Mouse (Mus musculus) adrenal gland, adult 18-20 months (tissue): ENCODE data around the gene Rgp1. TPM values are rescaled to one million over a fixed set of nuclear protein-coding genes. Genes with fewer than 3 reads are reported as not detected.
"Not testable (repeated sequence)": the region's sequence is repeated elsewhere in the genome, so short reads cannot be mapped to it uniquely, and the experiment has no call there.

Experiments used
- DNase-seq, 2 experiments: peaks; one replicate each; pipeline ENCODE4 v3.0.0; 2021 to 2022; ENCODE audit warnings: low spot score in 2 of 2
- long read RNA-seq, 2 experiments: library from polyadenylated mRNA; stranded (forward); transcript quantifications; one replicate each; pipeline ENCODE4 v2.0.0; 2021
- total RNA-seq, 2 experiments: library from RNA; stranded (reverse); gene quantifications; 1 replicate in 1 of 2; 2 replicates in 1 of 2; pipeline ENCODE4 v1.2.3; 2021

The Rgp1 gene
- 10 to 100 TPM; 40.7 to 48.7 TPM for total RNA-seq
- long read RNA-seq, experiment 1, partial matches to known transcripts: 1 of 2 reads
- long read RNA-seq, experiment 1, other reads (novel, unspliced or antisense): 1 of 2 reads
- long read RNA-seq, experiment 2, full-length matches to known transcripts: 1 of 6 reads
- long read RNA-seq, experiment 2, partial matches to known transcripts: 1 of 6 reads
- long read RNA-seq, experiment 2, other reads (novel, unspliced or antisense): 4 of 6 reads

DNA sequence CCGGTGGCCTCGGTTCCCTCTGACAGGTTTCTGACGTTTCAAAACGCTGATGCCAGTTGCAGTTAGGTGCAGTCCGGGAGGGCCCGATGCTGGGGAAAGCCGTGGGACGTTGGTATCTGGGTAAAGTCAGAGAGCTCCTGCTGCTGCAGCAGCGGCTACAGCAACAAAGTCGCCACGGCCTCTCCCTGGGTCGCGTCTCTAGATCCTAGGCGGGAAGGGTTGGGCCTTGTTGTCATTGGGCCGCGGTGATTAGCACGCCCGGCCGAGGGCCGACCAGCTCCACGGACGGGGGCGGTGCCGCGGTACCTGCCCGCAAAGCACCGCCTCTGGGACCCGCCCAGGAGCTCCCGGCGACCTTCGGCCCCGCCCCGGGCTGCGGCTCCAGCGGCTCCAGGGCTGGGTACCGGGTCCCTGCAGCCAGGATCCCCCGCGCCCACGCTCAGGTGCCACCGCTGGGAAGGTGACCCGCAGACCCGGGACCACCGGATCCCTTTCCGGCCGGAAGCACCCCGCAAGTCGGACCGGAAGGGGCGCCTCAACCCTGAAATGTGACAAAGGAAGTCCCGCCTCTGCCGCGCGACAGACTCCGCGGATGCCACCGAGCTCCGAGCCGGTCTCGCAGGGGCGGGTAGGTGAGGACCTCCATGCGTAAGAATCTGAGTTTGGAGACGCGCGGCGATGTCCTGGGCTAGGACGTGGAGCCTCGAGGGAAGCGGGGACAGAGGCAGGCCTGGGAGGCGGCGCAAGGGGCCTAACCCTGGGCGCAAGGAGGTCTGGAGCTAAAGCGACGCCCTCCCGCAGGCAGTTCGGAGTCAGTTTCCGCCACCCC is at the start of gene Rgp1, which contains the start of gene Gba2:
TSS of gene Rgp1 (plus strand) at position 340 of the 829 bp plus-strand sequence.
TSS of gene Gba2 (minus strand) at position 498 of the 829 bp plus-strand sequence.
- DNase-seq: peak; percentile 83 to 87

DNA sequence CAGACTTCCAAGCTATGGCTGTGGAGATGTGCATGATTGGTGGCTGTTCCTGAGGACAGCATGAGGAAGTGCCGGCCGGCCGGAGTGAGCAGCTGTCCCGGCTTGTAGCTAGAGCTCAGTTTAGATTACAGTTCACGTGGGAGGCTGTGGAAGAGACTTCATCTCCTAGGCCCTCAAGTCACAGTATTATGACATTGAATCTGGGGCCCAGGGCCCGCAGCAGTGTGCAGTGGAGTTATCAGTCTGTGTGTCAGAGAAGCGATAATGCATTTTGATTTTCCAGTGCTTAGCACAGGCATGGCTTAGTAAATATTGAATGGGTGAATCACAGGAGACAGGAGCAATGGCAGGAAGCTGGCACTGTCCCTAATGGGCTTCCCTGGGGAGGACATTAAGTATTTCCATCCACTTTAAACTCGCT is 48.4 kb upstream of the Rgp1 start:
- no peak for DNase-seq

DNA sequence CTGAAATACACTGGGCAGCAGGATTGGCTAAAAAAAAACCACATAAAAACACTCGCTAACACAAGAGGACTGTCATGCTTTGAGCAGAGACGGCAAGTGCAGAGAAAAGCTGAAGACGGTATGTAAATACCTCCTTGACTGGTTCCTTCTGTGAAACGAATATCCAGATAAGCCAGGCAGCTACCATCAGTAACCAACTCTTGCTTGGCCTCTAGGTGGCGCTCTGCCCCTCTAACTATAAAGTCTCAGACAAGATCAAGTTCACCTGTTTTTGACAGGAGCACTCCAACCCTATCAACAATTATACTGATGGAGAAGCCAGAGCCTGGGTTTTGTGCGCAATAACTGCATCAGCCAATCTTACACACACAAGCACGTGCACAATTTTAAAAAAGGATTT is 47.9 kb upstream of the Rgp1 start:
- DNase-seq: peak; percentile 78 to 83

DNA sequence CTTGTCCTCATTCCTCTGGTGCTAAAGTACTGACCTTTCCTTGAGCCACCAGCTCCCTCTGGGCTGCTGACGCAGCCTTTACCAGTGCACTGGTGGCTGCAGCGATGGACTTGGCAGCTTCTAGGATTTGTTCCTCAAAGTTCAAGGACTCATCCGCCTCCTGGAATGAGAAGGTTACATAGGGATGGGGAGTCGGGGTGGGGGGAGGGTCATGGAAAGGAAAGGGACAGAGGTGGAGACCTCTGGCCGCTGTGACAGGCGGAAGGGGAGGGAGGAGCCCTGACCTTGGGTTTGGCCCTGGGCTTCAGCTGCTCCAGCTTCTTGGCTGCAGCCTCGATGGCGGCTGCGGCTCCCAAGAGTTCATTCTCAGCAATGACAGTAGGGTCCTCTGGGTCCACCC is 45.2 kb upstream of the Rgp1 start:
- peak in 1 of 2 experiments; percentile 61 for DNase-seq

DNA sequence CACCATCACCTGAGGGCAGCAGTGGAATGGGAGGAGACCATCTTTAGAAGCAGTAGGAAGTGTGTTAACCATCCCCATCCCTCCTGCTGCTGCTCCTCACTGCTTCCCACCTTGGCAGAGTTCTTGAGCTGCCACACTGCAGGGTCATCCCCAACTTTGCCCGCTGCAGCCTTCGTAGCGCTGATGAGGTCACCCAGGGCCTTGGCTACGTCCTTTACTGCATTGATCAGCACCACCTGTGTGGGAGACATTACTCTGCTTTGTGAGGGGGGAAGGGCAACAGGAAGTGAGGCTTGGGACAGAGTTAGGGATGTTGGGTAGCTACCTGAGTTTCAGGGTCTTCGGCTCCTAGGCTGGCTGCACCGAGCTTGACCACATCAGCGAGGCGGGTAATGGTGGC is 42.9 kb upstream of the Rgp1 start:
- no peak for DNase-seq

DNA sequence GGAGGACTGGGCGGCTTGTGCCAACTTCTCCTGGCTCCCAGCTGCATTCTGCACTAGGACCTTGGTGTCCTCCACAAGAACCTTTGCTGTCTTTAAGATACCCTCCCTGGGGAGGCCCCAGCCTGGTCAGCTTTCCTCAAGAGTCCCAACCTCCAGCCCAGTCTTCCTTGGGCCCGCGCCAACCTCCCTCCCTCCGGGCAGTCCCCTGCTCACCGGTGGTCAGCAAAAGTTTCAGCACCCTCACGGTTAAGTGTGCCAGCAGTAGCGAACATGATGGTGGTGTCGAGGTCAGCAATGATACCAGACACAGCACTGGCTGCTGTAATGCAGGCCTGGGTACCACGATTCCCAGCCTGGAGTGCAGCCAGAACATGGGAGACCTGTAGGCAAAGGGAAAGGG is 42.5 kb upstream of the Rgp1 start:
- no peak for DNase-seq

DNA sequence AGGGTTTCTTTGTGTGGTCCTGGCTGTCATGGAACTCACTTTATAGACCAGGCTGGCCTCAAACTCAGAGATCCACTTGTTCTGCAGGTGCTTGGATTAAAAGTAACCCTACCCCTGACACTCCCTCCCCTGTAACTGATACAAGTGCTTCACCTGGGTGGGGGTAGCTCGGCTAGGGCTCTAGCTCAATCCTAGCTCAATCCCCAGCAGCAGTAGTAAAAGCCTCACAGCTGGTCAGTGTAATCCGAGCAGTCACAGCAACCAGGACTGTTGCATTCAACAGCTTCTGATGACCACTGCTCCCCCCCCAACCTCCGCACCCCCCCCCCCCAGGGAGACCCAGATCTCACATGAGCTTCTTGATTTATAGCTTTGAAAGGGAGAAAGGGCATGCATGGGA is 36.5 kb upstream of the Rgp1 start:
- no peak for DNase-seq

DNA sequence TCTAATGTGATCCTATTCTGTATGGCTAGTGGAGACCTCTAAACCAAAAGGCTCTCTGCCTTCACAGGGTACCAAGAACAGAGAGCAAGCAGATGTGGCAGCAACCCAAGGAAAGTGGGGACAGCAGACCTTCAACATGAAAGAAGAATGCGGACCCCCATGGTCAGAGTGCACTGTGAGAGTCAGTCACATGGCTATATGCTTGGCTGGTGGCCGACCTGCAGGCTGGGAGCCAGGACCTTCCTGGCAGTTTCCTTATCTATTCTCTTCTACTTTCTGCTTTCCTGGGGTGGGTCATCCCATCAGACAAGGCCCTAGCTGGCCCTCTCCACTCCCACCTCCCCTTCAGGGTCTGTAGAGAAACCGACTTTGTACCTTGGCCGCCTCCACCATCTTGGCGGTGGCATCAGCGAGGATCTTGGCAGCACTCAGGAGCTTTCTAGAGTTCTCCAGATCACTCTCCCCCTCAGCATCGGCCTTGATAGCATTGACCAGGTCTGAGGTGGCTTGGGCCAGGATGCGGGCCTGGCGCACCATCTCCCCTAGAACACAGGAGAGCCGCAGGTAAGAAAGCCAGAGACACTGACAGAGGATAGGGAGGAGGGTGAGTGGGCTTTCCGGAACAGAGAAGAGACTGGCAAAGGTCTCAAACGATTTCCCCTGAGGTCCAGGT is 32.0 kb upstream of the Rgp1 start:
- no peak for DNase-seq

DNA sequence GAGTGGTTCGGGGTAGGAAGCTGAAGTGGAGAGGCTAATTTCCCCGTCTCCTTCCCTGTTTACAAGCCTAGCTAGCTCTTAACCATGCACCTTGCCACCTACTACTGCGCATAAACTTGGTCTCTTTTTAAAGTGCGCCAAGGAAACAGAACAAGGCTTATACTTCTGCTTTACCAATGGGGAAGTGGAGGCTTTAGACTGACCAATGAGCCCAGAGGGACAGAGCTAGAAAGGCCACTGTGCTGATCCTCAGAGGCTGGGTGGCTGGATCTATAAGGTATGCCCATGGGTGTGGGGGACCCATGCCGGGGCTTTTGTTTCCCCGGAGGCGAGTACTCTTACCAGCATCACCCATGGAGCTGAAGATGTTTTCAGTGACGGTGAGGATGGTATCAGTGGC is 31.4 kb upstream of the Rgp1 start:
- DNase-seq: no peak

DNA sequence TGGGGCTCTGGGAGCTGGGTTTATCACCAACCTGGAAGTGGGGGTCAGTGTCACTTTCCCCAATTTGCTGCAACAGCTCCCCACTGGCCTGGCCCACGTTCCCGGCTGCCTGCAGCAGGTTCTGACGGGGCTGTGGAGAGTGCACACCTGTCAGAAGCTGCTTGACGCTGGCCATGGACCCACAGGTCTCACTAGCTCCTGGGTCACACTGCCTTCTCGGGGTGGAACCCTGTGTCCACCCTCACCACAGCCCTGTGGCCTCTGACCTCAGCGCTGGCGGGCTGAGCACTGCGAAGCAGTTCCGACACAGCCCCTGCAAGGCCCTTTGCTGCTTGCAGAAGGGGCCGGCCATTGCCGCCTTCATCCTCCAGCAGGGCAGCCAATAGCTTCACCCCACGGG is 29.5 kb upstream of the Rgp1 start:
- no peak for DNase-seq

DNA sequence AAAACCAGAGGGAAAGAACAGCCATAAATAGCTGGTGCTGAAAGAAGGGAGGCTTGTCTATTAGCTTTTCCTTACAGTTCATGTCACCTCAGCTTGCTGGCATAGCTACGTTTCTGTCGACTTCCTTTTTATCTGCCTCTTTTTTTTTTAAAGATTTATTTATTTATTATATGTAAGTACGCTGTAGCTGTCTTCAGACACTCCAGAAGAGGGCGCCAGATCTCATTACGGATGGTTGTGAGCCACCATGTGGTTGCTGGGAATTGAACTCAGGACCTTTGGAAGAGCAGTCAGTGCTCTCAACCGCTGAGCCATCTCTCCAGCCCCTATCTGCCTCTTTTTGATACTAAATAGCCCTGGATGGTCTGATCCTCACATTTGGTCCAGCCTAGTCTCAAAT is 26.7 kb upstream of the Rgp1 start:
- DNase-seq: not testable (repeated sequence)

DNA sequence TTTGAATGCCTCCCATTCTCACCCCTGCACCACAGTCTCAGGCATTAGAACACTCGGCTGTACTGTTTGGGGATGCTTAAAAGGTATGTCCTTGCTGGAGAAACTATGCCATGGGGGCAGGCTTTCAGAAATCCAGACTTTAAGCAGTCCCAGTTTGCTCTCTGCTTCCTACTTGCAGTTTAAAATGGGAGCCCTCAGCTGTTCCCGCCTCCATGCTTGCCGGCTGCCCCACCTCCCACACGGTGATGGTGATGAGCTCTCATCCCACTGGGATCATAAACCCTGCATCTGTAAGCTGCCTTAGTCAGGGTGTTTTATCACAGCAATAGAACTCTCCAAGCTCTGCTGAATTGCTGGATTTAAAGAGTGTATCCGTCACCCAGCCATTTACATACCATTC is 26.1 kb upstream of the Rgp1 start:
- DNase-seq: no peak

DNA sequence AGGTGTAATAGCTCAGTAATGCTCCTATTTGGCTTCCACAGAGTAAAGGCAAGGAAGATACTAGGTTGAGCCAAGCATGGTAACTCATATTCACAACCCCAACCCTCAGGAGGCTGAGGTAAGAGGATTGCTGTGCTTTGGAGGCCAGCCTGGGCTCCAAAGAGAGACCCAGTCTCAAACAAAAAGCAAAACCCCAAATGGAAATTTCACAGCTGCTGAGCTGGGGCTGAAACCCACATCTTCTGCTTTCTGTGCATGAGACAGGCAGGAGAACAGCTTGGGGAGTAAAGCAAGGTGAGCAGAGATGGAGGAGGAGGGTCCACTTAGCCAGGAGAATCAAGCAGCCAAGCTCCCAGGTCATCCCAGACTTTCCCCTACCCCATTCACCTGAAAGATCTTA is 24.6 kb upstream of the Rgp1 start:
- DNase-seq: no peak

DNA sequence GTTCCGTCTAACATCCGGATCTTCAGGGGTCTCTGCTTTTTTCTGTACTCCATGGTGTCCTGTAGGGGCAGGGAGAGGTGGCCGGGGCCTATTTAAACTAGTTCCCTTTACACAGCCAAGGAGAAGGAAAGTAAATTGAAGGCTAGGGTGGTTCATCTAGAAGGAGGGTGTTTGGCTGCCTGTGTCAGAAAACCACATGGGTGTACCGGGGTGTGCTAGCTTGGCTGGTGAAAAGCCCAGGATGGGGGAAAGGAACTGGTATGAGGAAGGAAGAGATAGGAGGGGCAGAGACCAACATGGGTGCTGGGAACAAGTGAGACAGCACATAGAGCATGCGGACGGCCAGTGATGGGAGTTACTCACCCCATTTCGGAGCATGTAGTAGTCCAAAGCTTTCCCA is 22.6 kb upstream of the Rgp1 start:
- DNase-seq: no peak

DNA sequence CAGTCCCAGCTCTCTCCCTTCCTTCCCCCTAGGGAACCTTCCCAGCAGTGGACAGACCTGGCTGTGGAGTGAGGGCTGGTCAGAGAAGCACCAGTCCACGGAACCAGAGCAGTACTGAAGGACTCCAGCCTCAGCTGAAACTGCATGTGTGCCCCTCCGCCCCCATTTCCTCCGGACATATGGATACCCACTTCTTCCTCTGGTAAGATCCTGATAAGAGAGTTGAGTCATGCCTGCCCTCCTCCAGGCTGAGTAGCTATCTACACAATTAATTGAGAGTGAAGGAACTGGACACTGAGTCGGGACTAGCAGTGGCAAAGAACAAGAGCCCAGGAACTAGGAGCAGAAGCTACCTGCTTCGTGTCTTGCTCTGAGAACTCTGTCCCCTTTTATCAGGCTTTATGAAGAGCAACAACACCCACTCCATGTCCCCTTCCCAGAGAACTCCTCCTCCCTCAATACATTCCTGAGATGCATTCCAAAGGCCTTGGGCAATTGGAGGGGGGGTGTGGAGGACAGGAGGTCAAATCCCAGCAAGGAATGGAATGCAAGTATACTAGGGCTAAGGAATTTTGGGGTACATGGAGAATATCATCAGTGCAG is 20.4 kb upstream of the Rgp1 start:
- DNase-seq: no peak

DNA sequence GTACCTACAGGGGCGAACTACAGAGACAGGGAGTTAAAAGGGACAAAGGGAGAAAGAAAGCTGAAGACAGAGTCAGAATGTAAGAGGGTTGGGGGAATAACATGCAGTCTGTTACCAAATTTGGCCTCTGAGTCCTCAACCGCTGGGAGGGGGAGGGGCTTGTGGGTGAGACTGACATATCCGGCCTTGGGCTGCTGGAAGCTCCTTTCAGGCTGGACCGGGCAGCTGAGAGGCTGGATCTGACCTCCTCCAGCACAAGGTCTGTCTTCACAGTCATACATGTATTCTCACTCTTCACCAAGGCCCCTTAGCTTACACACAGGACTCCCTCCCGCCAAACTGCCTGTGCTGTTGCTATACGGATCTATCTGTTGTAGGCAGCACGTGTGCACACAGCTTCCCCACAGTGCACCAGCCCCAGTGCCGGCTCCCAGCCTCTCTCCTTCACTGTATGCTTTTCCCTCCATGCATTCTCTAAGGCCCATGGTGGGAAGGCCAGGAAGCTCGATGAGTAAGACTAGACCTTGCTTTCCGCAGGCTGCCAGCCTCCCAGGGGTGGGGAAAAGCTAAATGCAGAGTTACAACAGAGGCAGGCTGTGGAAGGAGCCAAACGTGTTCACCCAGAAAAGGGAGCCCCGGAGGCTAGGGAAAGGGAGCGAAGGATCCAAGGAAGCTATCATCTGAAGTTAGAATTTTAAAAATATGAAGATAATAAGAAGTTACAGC is 19.7 kb upstream of the Rgp1 start:
- DNase-seq: peak; percentile 69 to 76

DNA sequence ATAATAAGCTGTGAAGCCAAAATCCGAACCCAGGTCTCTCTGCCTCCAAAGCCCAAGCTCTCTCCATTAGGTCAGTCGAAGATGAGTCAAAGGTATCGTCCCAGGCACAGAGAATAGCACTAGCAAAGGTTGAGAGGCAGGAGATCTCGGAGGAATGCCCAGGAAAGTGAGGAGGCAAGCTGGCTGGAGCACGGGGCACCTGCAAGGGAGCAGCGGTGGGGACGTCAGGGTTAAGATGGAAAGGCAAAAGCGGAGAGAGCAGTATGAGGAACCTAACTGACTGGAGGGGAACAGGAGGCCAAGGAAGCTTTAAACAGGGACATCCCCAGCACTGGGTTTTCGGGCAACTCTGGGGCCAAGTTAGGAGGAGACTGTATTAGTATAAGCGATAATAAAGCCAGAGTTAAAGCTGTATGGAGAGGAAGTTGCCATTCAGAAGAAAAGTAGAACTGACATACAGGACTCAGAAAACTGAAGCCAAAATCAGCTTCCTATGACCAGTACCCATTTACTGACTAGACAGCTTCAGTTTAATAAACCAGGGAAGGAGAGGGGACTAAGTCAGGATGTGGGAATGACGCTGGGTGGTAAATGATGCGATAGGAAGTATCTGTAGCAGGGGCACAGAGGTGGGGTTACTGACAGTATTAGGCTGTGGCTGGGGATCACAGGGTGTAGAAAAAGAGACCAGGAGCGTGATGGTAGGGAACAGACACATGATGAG is 18.8 kb upstream of the Rgp1 start:
- DNase-seq: no peak

DNA sequence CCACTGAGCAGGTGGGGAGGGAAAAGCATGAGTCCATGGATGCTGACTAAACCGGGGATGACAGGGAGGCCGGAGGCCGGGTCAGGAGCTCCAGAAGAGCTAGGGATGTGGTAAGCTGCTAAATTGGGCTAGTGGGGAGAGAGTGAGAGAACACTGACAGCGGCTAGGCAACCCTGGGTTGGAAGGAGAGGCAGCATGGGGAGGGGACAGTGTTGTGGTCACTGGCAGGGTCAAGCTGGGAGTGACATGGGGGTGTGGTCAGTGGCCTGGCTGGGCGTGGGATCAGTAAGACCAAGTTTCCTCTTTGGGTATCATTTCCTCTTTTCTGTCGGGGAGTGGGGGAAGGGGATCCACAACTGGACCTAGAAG is 18.3 kb upstream of the Rgp1 start:
- peak in 1 of 2 experiments; percentile 56 for DNase-seq

DNA sequence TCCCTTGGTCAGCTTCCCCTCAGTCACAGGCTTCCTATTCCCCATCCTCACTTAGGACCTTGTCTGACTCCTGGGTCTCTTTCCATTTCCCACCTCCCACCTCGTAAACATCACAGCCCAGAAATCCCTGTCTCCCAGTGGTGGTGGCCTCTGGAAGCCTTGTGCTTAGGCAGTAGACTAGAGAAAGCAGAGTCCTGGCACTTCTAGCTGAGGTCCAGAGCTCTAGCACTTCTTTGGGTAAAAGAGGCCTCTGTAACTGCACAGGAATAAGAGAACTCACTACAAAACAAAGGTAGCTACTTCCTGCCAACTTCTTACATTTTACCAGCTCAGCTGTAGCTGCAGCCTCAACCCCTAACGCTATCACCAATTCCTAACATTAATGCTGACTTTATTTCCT is 17.5 kb upstream of the Rgp1 start:
- no peak for DNase-seq

DNA sequence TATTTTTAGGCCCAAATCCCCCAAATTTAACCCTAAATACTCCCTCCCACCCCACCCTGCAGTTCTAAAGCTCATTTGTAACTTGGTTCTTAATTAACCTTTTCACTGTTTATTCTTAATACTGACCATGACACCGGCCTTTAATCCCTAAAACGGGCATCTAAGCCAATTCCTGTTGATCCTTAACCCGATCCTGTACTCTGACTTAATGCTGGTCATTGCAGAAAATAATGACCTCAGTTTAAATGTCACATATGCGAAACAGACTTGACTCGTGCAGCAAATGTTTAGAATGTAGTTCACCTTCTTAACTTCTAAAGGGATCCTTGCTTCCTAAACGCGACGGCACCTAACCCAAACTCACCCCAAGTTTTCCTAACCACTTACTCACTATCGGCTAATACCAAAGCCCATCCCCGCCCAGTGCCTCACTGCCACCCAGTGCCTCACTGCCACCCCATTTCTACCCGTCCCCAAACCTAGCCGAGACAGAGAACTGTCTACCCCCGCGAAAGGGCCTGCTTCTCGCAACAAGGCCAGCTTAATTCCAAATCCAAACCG is 17.0 kb upstream of the Rgp1 start:
- no peak for DNase-seq
